Mouse (Mus musculus): ENCODE measurements at regions not wholly inside any gene's neighbourhood (a gene's known extent, or its start where the extent isn't known, plus 50 kb on each side); places are given as distances from the start of the nearest gene placed in this dataset.

GRCm38 (mm10) chr16:76577206-76577605 is 203.6 kb upstream of the Nrip1 start:
- Histone ChIP-seq H3K36me3 (no peaks in the 10 kb centered on the region), H3K9me3 (replicated peaks) (peaks cover 3% of the 10 kb centered on the region; the same call in 1 of the 2 replicates), H3K4me2 (no peak overlapping the region), H3K4me3 (no peak overlapping the region), H3K9ac (no peak overlapping the region), H3K4me1 (replicated peaks) (no peaks in the 10 kb centered on the region), H3K27me3 (replicated peaks) (no peaks in the 10 kb centered on the region), H3K27ac (ENCODE audit: poor library complexity, severe bottlenecking) (no peak overlapping the region)
- 84% methylated on average over 2 of the region's 2 CpGs for WGBS
- no peak for ATAC-seq (ENCODE audit: insufficient number of reproducible peaks, low FRiP score)

- no peaks in the 10 kb centered on the region for H3K36me3 ChIP-seq
- no peak overlapping the region for H3K9ac ChIP-seq
- WGBS, result 68% methylated on average over 3 of the region's 3 CpGs
- H3K4me1 ChIP-seq (replicated peaks), result no peaks in the 10 kb centered on the region
- no peak overlapping the region for H3K27ac ChIP-seq (ENCODE audit: poor library complexity, severe bottlenecking)
- ATAC-seq (ENCODE audit: insufficient number of reproducible peaks, low FRiP score), result no peak
- H3K4me2 ChIP-seq, result no peak overlapping the region
- H3K9me3 ChIP-seq (replicated peaks), result peaks cover 3% of the 10 kb centered on the region; the same call in 1 of the 2 replicates
- no peak overlapping the region for H3K4me3 ChIP-seq
- no peaks in the 10 kb centered on the region for H3K27me3 ChIP-seq (replicated peaks)
Observed at GRCm38 (mm10) chr16:76575281-76575680, 201.7 kb upstream of the Nrip1 start.

GRCm38 (mm10) chr16:76566220-76566619 is 192.6 kb upstream of the Nrip1 start:
- peak overlapping the region; percentile 23; the same call in 1 of the 2 replicates for H3K4me2 ChIP-seq
- no peaks in the 10 kb centered on the region for H3K36me3 ChIP-seq
- H3K4me3 ChIP-seq, result no peak overlapping the region
- H3K4me1 ChIP-seq (replicated peaks), result peaks cover 6% of the 10 kb centered on the region; the same call in 1 of the 2 replicates
- ATAC-seq (ENCODE audit: insufficient number of reproducible peaks, low FRiP score), result no peak
- no peak overlapping the region for H3K9ac ChIP-seq
- H3K27me3 ChIP-seq (replicated peaks), result no peaks in the 10 kb centered on the region
- WGBS, result 12% methylated on average over 11 of the region's 11 CpGs
- H3K27ac ChIP-seq (ENCODE audit: poor library complexity, severe bottlenecking), result no peak overlapping the region
- no peaks in the 10 kb centered on the region for H3K9me3 ChIP-seq (replicated peaks)

- no peak overlapping the region for H3K9ac ChIP-seq
- peaks cover 4% of the 10 kb centered on the region; the same call in 1 of the 2 replicates for H3K9me3 ChIP-seq (replicated peaks)
- H3K4me1 ChIP-seq (replicated peaks), result no peaks in the 10 kb centered on the region
- no peaks in the 10 kb centered on the region for H3K27me3 ChIP-seq (replicated peaks)
- no peak overlapping the region for H3K4me3 ChIP-seq
- no peak overlapping the region for H3K27ac ChIP-seq (ENCODE audit: poor library complexity, severe bottlenecking)
- 80% methylated on average over 4 of the region's 4 CpGs for WGBS
- H3K36me3 ChIP-seq, result no peaks in the 10 kb centered on the region
- no peak for ATAC-seq (ENCODE audit: insufficient number of reproducible peaks, low FRiP score)
- H3K4me2 ChIP-seq, result no peak overlapping the region
Observed at GRCm38 (mm10) chr16:76554846-76555245, 181.2 kb upstream of the Nrip1 start.

GRCm38 (mm10) chr16:76549628-76550027 is 176.0 kb upstream of the Nrip1 start:
- no peak for ATAC-seq (ENCODE audit: insufficient number of reproducible peaks, low FRiP score)
- no peaks in the 10 kb centered on the region for H3K36me3 ChIP-seq
- H3K4me1 ChIP-seq (replicated peaks), result no peaks in the 10 kb centered on the region
- H3K9me3 ChIP-seq (replicated peaks), result peaks cover 7% of the 10 kb centered on the region; the same call in 1 of the 2 replicates
- H3K27ac ChIP-seq (ENCODE audit: poor library complexity, severe bottlenecking), result no peak overlapping the region
- H3K27me3 ChIP-seq (replicated peaks), result no peaks in the 10 kb centered on the region
- no peak overlapping the region for H3K4me3 ChIP-seq
- WGBS, result 79% methylated on average over 5 of the region's 5 CpGs
- no peak overlapping the region for H3K4me2 ChIP-seq
- H3K9ac ChIP-seq, result no peak overlapping the region

- Histone ChIP-seq H3K9ac (no peak overlapping the region), H3K4me1 (replicated peaks) (no peaks in the 10 kb centered on the region), H3K9me3 (replicated peaks) (peaks cover 7% of the 10 kb centered on the region; the same call in 1 of the 2 replicates), H3K4me3 (no peak overlapping the region), H3K4me2 (no peak overlapping the region), H3K36me3 (no peaks in the 10 kb centered on the region), H3K27ac (ENCODE audit: poor library complexity, severe bottlenecking) (no peak overlapping the region), H3K27me3 (replicated peaks) (no peaks in the 10 kb centered on the region)
- 84% methylated on average over 4 of the region's 4 CpGs for WGBS
- no peak for ATAC-seq (ENCODE audit: insufficient number of reproducible peaks, low FRiP score)
Observed at GRCm38 (mm10) chr16:76547087-76547486, 173.5 kb upstream of the Nrip1 start.

- ATAC-seq (ENCODE audit: insufficient number of reproducible peaks, low FRiP score), result no peak
- Histone ChIP-seq H3K4me3 (no peak overlapping the region), H3K36me3 (no peaks in the 10 kb centered on the region), H3K27me3 (replicated peaks) (no peaks in the 10 kb centered on the region), H3K27ac (ENCODE audit: poor library complexity, severe bottlenecking) (no peak overlapping the region), H3K9ac (no peak overlapping the region), H3K4me2 (no peak overlapping the region), H3K4me1 (replicated peaks) (no peaks in the 10 kb centered on the region), H3K9me3 (replicated peaks) (peaks cover 7% of the 10 kb centered on the region; the same call in 1 of the 2 replicates)
- WGBS, result 81% methylated on average over 2 of the region's 2 CpGs
Observed at GRCm38 (mm10) chr16:76546632-76547031, 173.0 kb upstream of the Nrip1 start.

- Histone ChIP-seq H3K27ac (ENCODE audit: poor library complexity, severe bottlenecking) (no peak overlapping the region), H3K4me2 (no peak overlapping the region), H3K36me3 (no peaks in the 10 kb centered on the region), H3K9ac (no peak overlapping the region), H3K9me3 (replicated peaks) (peaks cover 7% of the 10 kb centered on the region; the same call in 1 of the 2 replicates), H3K4me3 (no peak overlapping the region), H3K4me1 (replicated peaks) (no peaks in the 10 kb centered on the region), H3K27me3 (replicated peaks) (no peaks in the 10 kb centered on the region)
- ATAC-seq (ENCODE audit: insufficient number of reproducible peaks, low FRiP score), result no peak
- 78% methylated on average over 2 of the region's 2 CpGs for WGBS
Observed at GRCm38 (mm10) chr16:76545942-76546341, 172.3 kb upstream of the Nrip1 start.

GRCm38 (mm10) chr16:76544972-76545371 is 171.3 kb upstream of the Nrip1 start:
- no peaks in the 10 kb centered on the region for H3K27me3 ChIP-seq (replicated peaks)
- no peak overlapping the region for H3K4me3 ChIP-seq
- 66% methylated on average over 4 of the region's 4 CpGs for WGBS
- H3K4me1 ChIP-seq (replicated peaks), result no peaks in the 10 kb centered on the region; the same call in 1 of the 2 replicates
- H3K4me2 ChIP-seq, result no peak overlapping the region
- 0 out of 2 replicates have a peak, but pooled peaks cover 4% of the 10 kb centered on the region for H3K9me3 ChIP-seq (replicated peaks)
- H3K27ac ChIP-seq (ENCODE audit: poor library complexity, severe bottlenecking), result no peak overlapping the region
- no peaks in the 10 kb centered on the region for H3K36me3 ChIP-seq
- no peak for ATAC-seq (ENCODE audit: insufficient number of reproducible peaks, low FRiP score)
- H3K9ac ChIP-seq, result no peak overlapping the region

GRCm38 (mm10) chr16:76540964-76541363 is 167.3 kb upstream of the Nrip1 start:
- no peak for ATAC-seq (ENCODE audit: insufficient number of reproducible peaks, low FRiP score)
- no peak overlapping the region for H3K27ac ChIP-seq (ENCODE audit: poor library complexity, severe bottlenecking)

GRCm38 (mm10) chr16:76540328-76540923 is 166.8 kb upstream of the Nrip1 start:
- 69% methylated on average over 8 of the region's 8 CpGs for WGBS
- no peak overlapping the region for H3K9ac ChIP-seq
- H3K36me3 ChIP-seq, result no peaks in the 10 kb centered on the region
- no peaks in the 10 kb centered on the region for H3K9me3 ChIP-seq (replicated peaks)
- peaks cover 12% of the 10 kb centered on the region for H3K4me1 ChIP-seq (replicated peaks)
- ATAC-seq (ENCODE audit: insufficient number of reproducible peaks, low FRiP score), result no peak
- H3K4me3 ChIP-seq, result no peak overlapping the region
- no peak overlapping the region for H3K27ac ChIP-seq (ENCODE audit: poor library complexity, severe bottlenecking)
- no peaks in the 10 kb centered on the region for H3K27me3 ChIP-seq (replicated peaks)
- H3K4me2 ChIP-seq, result no peak overlapping the region

More at GRCm38 (mm10) chr16:76540964-76541363, 167.3 kb upstream of the Nrip1 start:
- H3K9ac ChIP-seq, result no peak overlapping the region
- H3K4me2 ChIP-seq, result no peak overlapping the region
- peaks cover 12% of the 10 kb centered on the region for H3K4me1 ChIP-seq (replicated peaks)
- no peaks in the 10 kb centered on the region for H3K9me3 ChIP-seq (replicated peaks)
- H3K27me3 ChIP-seq (replicated peaks), result no peaks in the 10 kb centered on the region
- no peak overlapping the region for H3K4me3 ChIP-seq
- no peaks in the 10 kb centered on the region for H3K36me3 ChIP-seq
- WGBS, result 56% methylated on average over 5 of the region's 5 CpGs

- Histone ChIP-seq H3K9ac (no peak overlapping the region), H3K9me3 (replicated peaks) (no peaks in the 10 kb centered on the region), H3K4me1 (replicated peaks) (peaks cover 12% of the 10 kb centered on the region), H3K27me3 (replicated peaks) (no peaks in the 10 kb centered on the region), H3K36me3 (no peaks in the 10 kb centered on the region), H3K4me3 (no peak overlapping the region), H3K27ac (ENCODE audit: poor library complexity, severe bottlenecking) (peak overlapping the region; percentile 23; the same call in 1 of the 2 replicates), H3K4me2 (no peak overlapping the region)
- 8% methylated on average over 6 of the region's 6 CpGs for WGBS
- peak; percentile 80 for ATAC-seq (ENCODE audit: insufficient number of reproducible peaks, low FRiP score)
Observed at GRCm38 (mm10) chr16:76539669-76540068, 166.0 kb upstream of the Nrip1 start.
